Mouse (Mus musculus) small intestine, adult 2 months (tissue): Measurements from ENCODE around the gene Cd38.

Source experiments
- CTCF ChIP-seq: fragments of 200-500 bp; IDR thresholded peaks from 2 replicates; pipeline ENCODE4 v1.5.1; 2012; ENCODE audit warnings: low read depth, mild to moderate bottlenecking, control low read depth, inconsistent platforms, low read length, moderate library complexity, mixed read lengths; ENCODE audit not compliant: insufficient replicate concordance, insufficient read length; ENCODE audit errors: extremely low read depth
- POLR2A ChIP-seq: fragments of 200-500 bp; IDR thresholded peaks from 2 replicates; pipeline ENCODE4 v1.6.1; 2012; ENCODE audit warnings: low read depth, mild to moderate bottlenecking, control low read depth, inconsistent platforms, low read length, moderate library complexity

GRCm38 (mm10) chr5:43818695-43819094 lies 49.7 kb upstream of the Cd38 start, which contains the start of gene Bst1:
- TF ChIP-seq CTCF (no peak), POLR2A (peak; percentile 31; the same call in 1 of the 2 replicates)
